Mouse (Mus musculus) bone marrow, adult 2 months (tissue): ENCODE measurements at regions not wholly inside any gene's neighbourhood (a gene's known extent, or its start where the extent isn't known, plus 50 kb on each side); places are given as distances from the start of the nearest gene placed in this dataset.

Experiments used
- CTCF ChIP-seq: fragments of 200-500 bp; IDR thresholded peaks from 2 replicates; pipeline ENCODE4 v1.5.1; 2011; ENCODE audit warnings: low read length, control low read depth; ENCODE audit not compliant: control insufficient read depth, insufficient read depth
- POLR2A ChIP-seq: fragments of 200-500 bp; IDR thresholded peaks from 2 replicates; pipeline ENCODE4 v1.6.1; 2011; ENCODE audit warnings: low read depth, mild to moderate bottlenecking, control low read depth, low read length, borderline replicate concordance; ENCODE audit not compliant: control insufficient read depth

DNA sequence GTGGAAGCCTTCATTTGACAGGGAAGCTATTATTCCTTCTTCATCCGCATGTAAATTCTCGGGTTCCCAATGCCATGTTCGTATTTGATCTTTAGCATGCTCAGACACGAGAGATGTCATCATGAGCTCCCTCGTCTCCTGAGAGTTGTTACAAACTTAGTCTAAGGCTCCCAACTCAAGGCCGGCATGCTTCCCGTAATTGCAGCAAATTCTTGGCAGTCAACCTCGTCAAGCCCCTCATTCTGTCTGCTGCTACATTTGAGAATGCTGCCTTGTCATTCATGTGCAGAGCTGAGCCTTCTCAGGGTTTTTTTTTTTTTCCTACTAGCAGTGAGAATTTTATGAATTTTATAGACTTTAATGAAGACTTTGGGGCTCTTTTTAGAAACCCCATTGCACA lies 268.3 kb upstream of the Cwc22 start:
- TF ChIP-seq POLR2A (no peak), CTCF (no peak)
